Mouse (Mus musculus): ENCODE results near the gene Smagp.

GRCm38 (mm10) chr15:100628797-100629196 lies 7.9 kb downstream of the Smagp start:
- TF ChIP-seq CTCF (IDR thresholded peaks at IDR 0.05; ENCODE audit: control insufficient read depth, insufficient read depth, insufficient read length) (no peak), USF1 (IDR thresholded peaks at IDR 0.05; ENCODE audit: low read depth) (no peak), MYOD1 (IDR thresholded peaks at IDR 0.05; ENCODE audit: control insufficient read depth, insufficient read length, low read depth) (no peak), MAX (IDR thresholded peaks at IDR 0.05) (no peak), FOSL1 (IDR thresholded peaks at IDR 0.05; ENCODE audit: insufficient read depth, low read length, poor library complexity, severe bottlenecking) (no peak)

Data from C2C12 (cell line).